Mouse (Mus musculus): ENCODE results near the gene Meis1.
A peak's percentile ranks its signal among the peaks of the same experiment; 100 is the strongest.

DNA sequence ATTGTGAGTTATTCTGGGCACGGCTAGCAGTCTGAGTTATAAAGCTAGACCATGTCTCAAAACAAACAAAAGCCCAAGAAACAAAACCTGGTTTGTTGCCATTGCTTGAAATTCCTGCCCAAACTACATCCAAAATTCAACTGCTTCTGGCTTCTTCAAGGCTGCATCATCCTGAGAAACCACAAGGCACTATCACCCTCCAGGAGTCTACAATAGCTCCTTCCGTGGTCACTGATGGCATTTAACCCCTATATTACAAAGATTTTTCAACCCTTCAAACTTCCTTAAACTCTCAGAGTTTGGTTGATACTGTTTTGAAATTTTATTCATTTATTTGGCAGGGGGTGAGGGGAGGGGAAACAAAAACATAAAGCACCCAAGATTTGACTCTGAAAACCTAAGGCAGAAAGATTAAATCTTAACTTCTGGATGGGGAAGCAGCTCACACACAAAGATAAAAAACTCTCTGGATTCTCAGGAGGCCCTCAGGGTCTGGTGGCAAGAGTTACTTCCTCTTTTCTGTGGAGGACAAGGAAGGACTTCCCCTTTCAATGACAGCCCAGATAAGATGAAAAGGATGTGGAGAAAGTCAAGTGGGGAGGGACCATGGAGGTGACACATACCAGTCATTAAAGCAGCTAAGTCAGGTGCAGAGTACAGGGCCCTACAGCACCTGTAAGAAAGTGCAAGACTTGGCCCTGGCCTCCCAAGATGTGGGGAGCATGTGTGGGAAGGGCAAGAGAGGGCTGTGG is 94.0 kb downstream of the Meis1 start:
- TF ChIP-seq E2F4 (IDR thresholded peaks at IDR 0.05; ENCODE audit: insufficient replicate concordance, low read depth, low read length) = no peak
- TF ChIP-seq NRF1 (IDR thresholded peaks at IDR 0.05; ENCODE audit: low read depth, low read length) = no peak
- peak; percentile 47 for TF ChIP-seq MAZ (IDR thresholded peaks at IDR 0.05; ENCODE audit: low read depth, low read length)
- TF ChIP-seq CHD1 (IDR thresholded peaks at IDR 0.05; ENCODE audit: low read depth, low read length) = no peak
